Mouse (Mus musculus) neutrophil, adult 59 days (primary cell): ENCODE data around the gene Pex10. TPM values are rescaled to one million over a fixed set of nuclear protein-coding genes. Genes with fewer than 3 reads are reported as not detected.

ENCODE experiments used
- total RNA-seq, 2 experiments: library from RNA; stranded (reverse); gene quantifications; 1 replicate in 1 of 2; 2 replicates in 1 of 2; pipeline ENCODE4 v1.2.4; 2023

The Pex10 gene
- 1 to 10 TPM; 3.9 to 6.7 TPM for total RNA-seq

GRCm38 (mm10) chr4:155066834-155067522 lies at the start of gene Pex10:
TSS of gene Pex10 (plus strand) at chr4:155067016.

GRCm38 (mm10) chr4:155056724-155057123 lies 10.1 kb upstream of the Pex10 start, which contains the start of gene Plch2:
TSS of gene Plch2 (minus strand) at chr4:155056784.

GRCm38 (mm10) chr4:155086108-155087024 lies 19.6 kb downstream of the Pex10 start, which contains the start of the genes Rer1 and Morn1:
TSS of gene Rer1 (minus strand) at chr4:155086382.
TSS of gene Morn1 (plus strand) at chr4:155086577.

Other genes with a start within 250 kb of the Pex10 start
- gene Ttc34, start 229.6 kb upstream of the Pex10 start, total RNA-seq, result not detected
- under 1 TPM in 1 of 2 experiments, not detected in 1; 0.42 TPM for gene Mmel1, start 197.4 kb upstream of the Pex10 start, total RNA-seq
- 1 to 10 TPM; 2.5 to 3.7 TPM for gene Fam213b, start 167.9 kb upstream of the Pex10 start, total RNA-seq
- gene Tnfrsf14, start 138.5 kb upstream of the Pex10 start, total RNA-seq, result 100 to 1,000 TPM in 1 of 2 experiments, 10 to 100 TPM in 1; 99.6 to 112 TPM
- under 1 TPM; 0.73 to 0.99 TPM for gene Hes5, start 106.1 kb upstream of the Pex10 start, total RNA-seq
- gene Pank4, start 102.9 kb upstream of the Pex10 start, total RNA-seq, result 10 to 100 TPM; 25.1 to 31.4 TPM
- gene Plch2, start 10.2 kb upstream of the Pex10 start, total RNA-seq, result not detected
- 10 to 100 TPM; 52.7 to 55.5 TPM for gene Rer1, start 19.4 kb downstream of the Pex10 start, total RNA-seq
- gene Morn1, start 19.6 kb downstream of the Pex10 start, total RNA-seq, result 1 to 10 TPM in 1 of 2 experiments, under 1 TPM in 1; 0.97 to 1.2 TPM
- 10 to 100 TPM; 30.4 to 32.6 TPM for gene Ski, start 155.6 kb downstream of the Pex10 start, total RNA-seq
- gene Faap20, start 182.8 kb downstream of the Pex10 start, total RNA-seq, result 10 to 100 TPM; 30.9 to 33.9 TPM